Mouse (Mus musculus): ENCODE measurements around the gene Dlgap1. TPM values are rescaled to one million over a fixed set of nuclear protein-coding genes. Genes with fewer than 3 reads are reported as not detected.

The Dlgap1 gene
- polyA plus RNA-seq, 1 experiment from 2014 or later, result 0.39 TPM

GRCm38 (mm10) chr17:70341920-70342319, 373.0 kb downstream of the Dlgap1 start:
- Histone ChIP-seq H3K27ac (ENCODE audit: low read length) (no peak overlapping the region), H3K9me3 (replicated peaks; ENCODE audit: control insufficient read depth, low read length) (no peaks in the 10 kb centered on the region), H3K9ac (ENCODE audit: low read length) (no peak overlapping the region), H3K4me3 (ENCODE audit: low read length) (no peak overlapping the region), H3K4me1 (ENCODE audit: control insufficient read depth, insufficient read depth, low read length) (no peaks in the 10 kb centered on the region), H3K36me3 (ENCODE audit: control insufficient read depth, insufficient read depth) (no peaks in the 10 kb centered on the region), H3K27me3 (ENCODE audit: control insufficient read depth, insufficient read depth, low read length) (no peaks in the 10 kb centered on the region), H3K4me2 (ENCODE audit: low read depth, low read length) (no peak overlapping the region)
- 64% methylated on average over 6 of the region's 6 CpGs for WGBS
- no peak for ATAC-seq (replicated peaks; ENCODE audit: extremely low read depth, insufficient read depth, low FRiP score)

DNA sequence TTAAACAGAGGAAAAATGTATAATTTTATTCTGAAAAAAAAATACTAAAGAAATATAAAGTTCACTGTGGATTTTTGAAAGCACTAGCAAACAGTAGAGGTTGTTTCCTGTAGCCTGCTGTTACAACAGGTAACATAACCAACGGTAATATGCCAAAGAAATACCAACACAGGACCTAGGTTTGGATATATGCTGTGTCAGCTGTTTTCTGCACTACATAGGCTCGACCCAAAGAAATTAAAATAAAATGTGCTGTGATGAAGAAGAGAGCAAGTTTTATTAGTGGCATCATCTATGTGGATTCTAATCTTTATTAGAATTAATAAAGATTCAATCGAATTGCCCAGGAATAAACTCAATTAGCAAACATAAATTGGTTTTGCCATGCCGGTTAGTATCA, 378.5 kb downstream of the Dlgap1 start:
- ATAC-seq (replicated peaks; ENCODE audit: extremely low read depth, insufficient read depth, low FRiP score), result no peak
- no peak overlapping the region for H3K4me3 ChIP-seq (ENCODE audit: low read length)
- 78% methylated on average over 4 of the region's 4 CpGs for WGBS

GRCm38 (mm10) chr17:70363561-70363960, 394.7 kb downstream of the Dlgap1 start:
- no peak overlapping the region for H3K27ac ChIP-seq (ENCODE audit: low read length)
- H3K9ac ChIP-seq (ENCODE audit: low read length), result no peak overlapping the region
- WGBS, result 57% methylated on average over 3 of the region's 3 CpGs
- H3K4me1 ChIP-seq (ENCODE audit: control insufficient read depth, insufficient read depth, low read length), result no peaks in the 10 kb centered on the region
- ATAC-seq (replicated peaks; ENCODE audit: extremely low read depth, insufficient read depth, low FRiP score), result no peak
- H3K27me3 ChIP-seq (ENCODE audit: control insufficient read depth, insufficient read depth, low read length), result no peaks in the 10 kb centered on the region
- H3K4me2 ChIP-seq (ENCODE audit: low read depth, low read length), result no peak overlapping the region
- no peaks in the 10 kb centered on the region for H3K36me3 ChIP-seq (ENCODE audit: control insufficient read depth, insufficient read depth)
- no peak overlapping the region for H3K4me3 ChIP-seq (ENCODE audit: low read length)
- no peaks in the 10 kb centered on the region for H3K9me3 ChIP-seq (replicated peaks; ENCODE audit: control insufficient read depth, low read length)

More for the DNA sequence above, 378.5 kb downstream of the Dlgap1 start:
- Histone ChIP-seq H3K27ac (ENCODE audit: low read length) (no peak overlapping the region), H3K9me3 (replicated peaks; ENCODE audit: control insufficient read depth, low read length) (no peaks in the 10 kb centered on the region), H3K4me2 (ENCODE audit: low read depth, low read length) (no peak overlapping the region), H3K36me3 (ENCODE audit: control insufficient read depth, insufficient read depth) (no peaks in the 10 kb centered on the region), H3K27me3 (ENCODE audit: control insufficient read depth, insufficient read depth, low read length) (no peaks in the 10 kb centered on the region), H3K9ac (ENCODE audit: low read length) (no peak overlapping the region), H3K4me1 (ENCODE audit: control insufficient read depth, insufficient read depth, low read length) (no peaks in the 10 kb centered on the region)

DNA sequence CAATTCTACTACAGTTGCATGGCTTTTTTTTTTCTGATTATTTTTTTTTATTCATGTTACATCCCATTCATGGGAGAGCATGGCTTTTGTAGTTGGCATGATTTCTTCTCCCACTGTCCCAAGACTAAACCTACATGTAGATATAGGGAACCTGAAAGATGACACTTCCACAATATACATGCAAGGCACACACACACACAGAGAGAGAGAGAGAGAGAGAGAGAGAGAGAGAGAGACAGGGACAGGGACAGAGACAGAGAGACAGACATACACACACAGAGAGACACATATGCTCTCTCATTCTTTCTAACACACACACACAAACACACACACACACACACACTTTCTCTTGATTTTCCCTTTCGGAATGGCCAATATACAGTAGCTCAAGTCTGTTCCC, 395.1 kb downstream of the Dlgap1 start:
- Histone ChIP-seq H3K4me3 (ENCODE audit: low read length) (no peak overlapping the region), H3K9me3 (replicated peaks; ENCODE audit: control insufficient read depth, low read length) (no peaks in the 10 kb centered on the region), H3K9ac (ENCODE audit: low read length) (no peak overlapping the region), H3K36me3 (ENCODE audit: control insufficient read depth, insufficient read depth) (no peaks in the 10 kb centered on the region), H3K27me3 (ENCODE audit: control insufficient read depth, insufficient read depth, low read length) (no peaks in the 10 kb centered on the region), H3K27ac (ENCODE audit: low read length) (no peak overlapping the region), H3K4me2 (ENCODE audit: low read depth, low read length) (no peak overlapping the region), H3K4me1 (ENCODE audit: control insufficient read depth, insufficient read depth, low read length) (no peaks in the 10 kb centered on the region)
- 78% methylated on average over 1 of the region's 1 CpGs for WGBS
- no peak for ATAC-seq (replicated peaks; ENCODE audit: extremely low read depth, insufficient read depth, low FRiP score)

DNA sequence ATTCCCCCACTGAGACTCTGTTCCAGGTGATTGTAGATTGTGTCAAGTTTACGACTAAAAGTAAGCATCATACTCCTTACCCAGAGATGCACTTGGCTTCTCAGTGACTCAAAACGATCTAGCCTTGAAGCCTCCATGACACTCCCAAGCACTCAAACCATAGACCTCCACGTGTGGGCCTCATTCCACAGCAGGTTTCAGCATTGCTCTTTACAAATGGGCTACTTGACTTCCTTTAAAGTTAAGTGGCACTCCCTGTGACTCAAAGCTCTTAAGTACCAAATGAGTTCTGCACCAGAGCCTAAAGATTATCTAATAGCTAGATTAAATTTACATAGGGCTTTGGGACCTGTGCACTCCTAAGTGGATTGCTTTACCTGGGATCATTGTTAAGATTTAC, 400.3 kb downstream of the Dlgap1 start:
- H3K36me3 ChIP-seq (ENCODE audit: control insufficient read depth, insufficient read depth), result no peaks in the 10 kb centered on the region
- H3K9ac ChIP-seq (ENCODE audit: low read length), result no peak overlapping the region
- H3K9me3 ChIP-seq (replicated peaks; ENCODE audit: control insufficient read depth, low read length), result no peaks in the 10 kb centered on the region
- WGBS, result 53% methylated on average over 3 of the region's 3 CpGs
- no peak for ATAC-seq (replicated peaks; ENCODE audit: extremely low read depth, insufficient read depth, low FRiP score)
- no peaks in the 10 kb centered on the region for H3K27me3 ChIP-seq (ENCODE audit: control insufficient read depth, insufficient read depth, low read length)
- no peak overlapping the region for H3K4me2 ChIP-seq (ENCODE audit: low read depth, low read length)
- H3K4me1 ChIP-seq (ENCODE audit: control insufficient read depth, insufficient read depth, low read length), result no peaks in the 10 kb centered on the region
- no peak overlapping the region for H3K27ac ChIP-seq (ENCODE audit: low read length)
- no peak overlapping the region for H3K4me3 ChIP-seq (ENCODE audit: low read length)

GRCm38 (mm10) chr17:70377020-70377419, 408.1 kb downstream of the Dlgap1 start:
- ATAC-seq (replicated peaks; ENCODE audit: extremely low read depth, insufficient read depth, low FRiP score), result no peak
- Histone ChIP-seq H3K4me3 (ENCODE audit: low read length) (no peak overlapping the region), H3K27ac (ENCODE audit: low read length) (no peak overlapping the region), H3K9ac (ENCODE audit: low read length) (no peak overlapping the region), H3K27me3 (ENCODE audit: control insufficient read depth, insufficient read depth, low read length) (no peaks in the 10 kb centered on the region), H3K4me2 (ENCODE audit: low read depth, low read length) (no peak overlapping the region), H3K4me1 (ENCODE audit: control insufficient read depth, insufficient read depth, low read length) (no peaks in the 10 kb centered on the region), H3K36me3 (ENCODE audit: control insufficient read depth, insufficient read depth) (no peaks in the 10 kb centered on the region), H3K9me3 (replicated peaks; ENCODE audit: control insufficient read depth, low read length) (no peaks in the 10 kb centered on the region)
- 64% methylated on average over 4 of the region's 4 CpGs for WGBS

DNA sequence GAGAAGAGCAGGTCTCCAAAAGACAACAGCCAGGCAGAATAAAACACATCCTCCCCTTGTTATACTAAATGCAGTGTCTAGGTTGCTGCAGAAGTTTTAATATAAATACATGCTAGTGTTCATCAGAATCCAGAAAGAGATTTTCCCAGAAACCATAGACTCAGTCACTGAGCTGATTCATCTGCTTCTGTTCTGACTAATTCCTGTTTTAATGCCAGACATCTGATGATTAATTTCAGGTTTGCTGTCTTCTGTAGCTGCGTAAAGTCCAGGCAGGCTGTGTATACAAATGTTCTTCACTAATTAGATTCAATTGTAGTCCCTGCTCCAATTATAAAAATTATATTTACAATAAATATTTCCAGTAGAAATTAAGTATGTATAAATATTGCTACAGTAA, 419.6 kb downstream of the Dlgap1 start:
- Histone ChIP-seq H3K4me1 (ENCODE audit: control insufficient read depth, insufficient read depth, low read length) (no peaks in the 10 kb centered on the region), H3K9ac (ENCODE audit: low read length) (no peak overlapping the region), H3K4me2 (ENCODE audit: low read depth, low read length) (no peak overlapping the region), H3K4me3 (ENCODE audit: low read length) (no peak overlapping the region), H3K36me3 (ENCODE audit: control insufficient read depth, insufficient read depth) (no peaks in the 10 kb centered on the region), H3K9me3 (replicated peaks; ENCODE audit: control insufficient read depth, low read length) (0 out of 2 replicates have a peak, but pooled peaks cover 2% of the 10 kb centered on the region), H3K27ac (ENCODE audit: low read length) (no peak overlapping the region), H3K27me3 (ENCODE audit: control insufficient read depth, insufficient read depth, low read length) (no peaks in the 10 kb centered on the region)
- 86% methylated on average over 1 of the region's 1 CpGs for WGBS
- no peak for ATAC-seq (replicated peaks; ENCODE audit: extremely low read depth, insufficient read depth, low FRiP score)

GRCm38 (mm10) chr17:70397220-70397619, 428.3 kb downstream of the Dlgap1 start:
- WGBS, result 30% methylated on average over 3 of the region's 3 CpGs
- H3K9me3 ChIP-seq (replicated peaks; ENCODE audit: control insufficient read depth, low read length), result no peaks in the 10 kb centered on the region
- H3K36me3 ChIP-seq (ENCODE audit: control insufficient read depth, insufficient read depth), result no peaks in the 10 kb centered on the region
- no peak overlapping the region for H3K4me3 ChIP-seq (ENCODE audit: low read length)
- H3K4me1 ChIP-seq (ENCODE audit: control insufficient read depth, insufficient read depth, low read length), result no peaks in the 10 kb centered on the region
- no peak overlapping the region for H3K9ac ChIP-seq (ENCODE audit: low read length)
- H3K27ac ChIP-seq (ENCODE audit: low read length), result no peak overlapping the region
- no peak overlapping the region for H3K4me2 ChIP-seq (ENCODE audit: low read depth, low read length)
- no peak for ATAC-seq (replicated peaks; ENCODE audit: extremely low read depth, insufficient read depth, low FRiP score)
- H3K27me3 ChIP-seq (ENCODE audit: control insufficient read depth, insufficient read depth, low read length), result no peaks in the 10 kb centered on the region

GRCm38 (mm10) chr17:70397708-70398107, 428.8 kb downstream of the Dlgap1 start:
- Histone ChIP-seq H3K4me1 (ENCODE audit: control insufficient read depth, insufficient read depth, low read length) (no peaks in the 10 kb centered on the region), H3K27me3 (ENCODE audit: control insufficient read depth, insufficient read depth, low read length) (no peaks in the 10 kb centered on the region), H3K36me3 (ENCODE audit: control insufficient read depth, insufficient read depth) (no peaks in the 10 kb centered on the region), H3K4me2 (ENCODE audit: low read depth, low read length) (no peak overlapping the region), H3K27ac (ENCODE audit: low read length) (no peak overlapping the region), H3K9me3 (replicated peaks; ENCODE audit: control insufficient read depth, low read length) (no peaks in the 10 kb centered on the region), H3K9ac (ENCODE audit: low read length) (no peak overlapping the region), H3K4me3 (ENCODE audit: low read length) (no peak overlapping the region)
- WGBS, result 44% methylated on average over 8 of the region's 8 CpGs
- ATAC-seq (replicated peaks; ENCODE audit: extremely low read depth, insufficient read depth, low FRiP score), result no peak

DNA sequence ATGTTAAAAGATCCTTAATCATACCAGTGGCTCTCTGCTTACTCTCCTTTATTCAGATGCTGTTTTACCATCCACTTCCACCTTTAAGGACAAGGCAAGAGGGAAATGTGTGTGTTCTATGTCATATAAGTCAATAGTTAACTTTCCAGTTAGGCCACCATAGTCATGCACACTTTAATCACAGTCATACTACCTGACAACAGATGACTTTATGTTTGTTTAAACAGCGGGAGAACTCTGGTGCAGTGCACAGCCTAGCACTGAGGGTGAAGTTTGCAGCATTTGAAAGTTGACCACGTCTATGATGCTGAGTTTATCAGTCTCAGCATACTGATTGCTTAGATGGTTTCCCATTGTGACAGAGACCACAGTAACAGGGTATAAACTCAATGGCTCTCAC, 433.0 kb downstream of the Dlgap1 start:
- Histone ChIP-seq H3K9ac (ENCODE audit: low read length) (no peak overlapping the region), H3K27ac (ENCODE audit: low read length) (no peak overlapping the region), H3K4me2 (ENCODE audit: low read depth, low read length) (no peak overlapping the region), H3K9me3 (replicated peaks; ENCODE audit: control insufficient read depth, low read length) (no peaks in the 10 kb centered on the region), H3K27me3 (ENCODE audit: control insufficient read depth, insufficient read depth, low read length) (no peaks in the 10 kb centered on the region), H3K36me3 (ENCODE audit: control insufficient read depth, insufficient read depth) (no peaks in the 10 kb centered on the region), H3K4me1 (ENCODE audit: control insufficient read depth, insufficient read depth, low read length) (no peaks in the 10 kb centered on the region), H3K4me3 (ENCODE audit: low read length) (no peak overlapping the region)
- 50% methylated on average over 2 of the region's 2 CpGs for WGBS
- no peak for ATAC-seq (replicated peaks; ENCODE audit: extremely low read depth, insufficient read depth, low FRiP score)
